Mouse (Mus musculus): ENCODE measurements around the gene Gimap9. TPM values are rescaled to one million over a fixed set of nuclear protein-coding genes. Genes with fewer than 3 reads are reported as not detected.

The Gimap9 gene
- polyA plus RNA-seq, 1 experiment from 2014 or later = 0.70 TPM

DNA sequence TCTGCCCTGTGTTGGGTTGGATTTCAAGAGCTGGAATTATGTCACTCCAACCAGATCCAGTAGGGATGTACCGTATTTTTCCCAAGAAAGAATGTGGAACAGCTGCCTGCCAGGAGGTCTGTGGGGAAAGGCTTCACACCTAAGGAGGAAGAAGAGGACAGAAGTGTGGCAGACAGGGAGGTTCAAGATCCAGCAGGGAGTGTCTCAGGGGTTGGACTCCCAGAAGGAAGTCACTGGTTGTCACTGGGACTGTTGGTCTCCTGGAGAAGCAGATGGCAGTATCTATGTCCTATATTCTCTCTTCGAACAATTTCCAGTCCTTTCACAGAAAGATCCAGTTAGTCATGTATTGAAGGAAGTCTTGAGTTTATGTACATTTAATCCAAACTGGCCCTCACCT is 28.3 kb upstream of the Gimap9 start:
- no peak overlapping the region for H3K4me2 ChIP-seq (ENCODE audit: low read depth, low read length)
- no peaks in the 10 kb centered on the region for H3K36me3 ChIP-seq (ENCODE audit: control insufficient read depth, insufficient read depth, low read length)
- no peak overlapping the region for H3K9ac ChIP-seq (replicated peaks; ENCODE audit: low read depth, low read length)
- no peaks in the 10 kb centered on the region for H3K9me3 ChIP-seq (ENCODE audit: control insufficient read depth, low read length)
- no peaks in the 10 kb centered on the region for H3K4me1 ChIP-seq (ENCODE audit: control insufficient read depth, insufficient read depth, low read length)
- ATAC-seq (ENCODE audit: low read depth) = no peak
- no peak overlapping the region for H3K4me3 ChIP-seq (ENCODE audit: low read depth, low read length)
- no peak overlapping the region for H3K27ac ChIP-seq (ENCODE audit: low read depth, low read length)
- H3K27me3 ChIP-seq (ENCODE audit: control insufficient read depth, insufficient read depth, low read length) = no peaks in the 10 kb centered on the region
- 92% methylated on average over 2 of the region's 2 CpGs for WGBS

DNA sequence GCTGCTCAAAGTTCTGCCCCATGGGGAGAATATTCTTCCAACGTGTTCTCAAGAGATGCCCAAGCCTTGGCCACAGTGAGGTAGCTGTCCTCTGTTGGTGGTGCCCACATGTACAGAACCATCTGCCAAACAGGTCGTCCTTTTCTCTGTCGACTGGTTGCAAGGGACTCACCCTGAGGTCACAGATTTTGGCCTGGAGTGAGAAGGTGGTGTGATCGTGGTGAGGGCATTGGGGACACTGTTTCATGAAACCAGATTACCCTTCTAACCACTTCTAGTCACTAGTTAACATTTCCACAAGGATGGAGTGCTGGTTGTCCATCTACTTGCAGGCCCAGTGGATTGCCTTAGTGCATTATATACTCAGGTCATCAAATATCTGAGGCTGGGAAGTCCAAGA is 27.1 kb upstream of the Gimap9 start:
- no peak for ATAC-seq (ENCODE audit: low read depth)
- H3K4me1 ChIP-seq (ENCODE audit: control insufficient read depth, insufficient read depth, low read length) = no peaks in the 10 kb centered on the region
- H3K36me3 ChIP-seq (ENCODE audit: control insufficient read depth, insufficient read depth, low read length) = no peaks in the 10 kb centered on the region
- 83% methylated on average over 4 of the region's 4 CpGs for WGBS
- H3K27me3 ChIP-seq (ENCODE audit: control insufficient read depth, insufficient read depth, low read length) = no peaks in the 10 kb centered on the region
- no peaks in the 10 kb centered on the region for H3K9me3 ChIP-seq (ENCODE audit: control insufficient read depth, low read length)
- no peak overlapping the region for H3K9ac ChIP-seq (replicated peaks; ENCODE audit: low read depth, low read length)
- H3K27ac ChIP-seq (ENCODE audit: low read depth, low read length) = no peak overlapping the region
- H3K4me3 ChIP-seq (ENCODE audit: low read depth, low read length) = no peak overlapping the region
- H3K4me2 ChIP-seq (ENCODE audit: low read depth, low read length) = no peak overlapping the region

DNA sequence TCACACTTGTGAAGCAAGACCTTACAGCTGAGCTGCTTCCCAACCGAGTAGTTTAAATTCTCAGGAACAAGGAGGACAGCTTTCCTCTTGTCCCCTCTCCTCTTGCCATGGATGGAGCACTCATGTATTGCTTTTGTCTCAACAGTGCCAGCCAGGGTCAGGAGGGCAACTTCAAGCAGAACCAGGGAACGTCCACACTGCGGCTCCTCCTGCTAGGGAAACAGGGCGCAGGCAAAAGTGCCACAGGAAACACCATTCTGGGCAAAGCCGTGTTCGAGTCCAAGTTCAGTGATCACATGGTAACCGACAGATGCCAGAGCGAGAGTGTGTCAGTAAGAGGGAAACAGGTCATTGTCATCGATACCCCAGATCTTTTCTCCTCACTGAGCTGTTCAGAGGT is 25.9 kb upstream of the Gimap9 start:
- H3K9ac ChIP-seq (replicated peaks; ENCODE audit: low read depth, low read length) = no peak overlapping the region
- WGBS = 92% methylated on average over 9 of the region's 9 CpGs
- H3K27ac ChIP-seq (ENCODE audit: low read depth, low read length) = no peak overlapping the region
- no peaks in the 10 kb centered on the region for H3K27me3 ChIP-seq (ENCODE audit: control insufficient read depth, insufficient read depth, low read length)
- ATAC-seq (ENCODE audit: low read depth) = no peak
- no peaks in the 10 kb centered on the region for H3K36me3 ChIP-seq (ENCODE audit: control insufficient read depth, insufficient read depth, low read length)
- no peak overlapping the region for H3K4me3 ChIP-seq (ENCODE audit: low read depth, low read length)
- H3K4me2 ChIP-seq (ENCODE audit: low read depth, low read length) = no peak overlapping the region
- no peaks in the 10 kb centered on the region for H3K9me3 ChIP-seq (ENCODE audit: control insufficient read depth, low read length)
- H3K4me1 ChIP-seq (ENCODE audit: control insufficient read depth, insufficient read depth, low read length) = no peaks in the 10 kb centered on the region

- no peak for ATAC-seq (ENCODE audit: low read depth)
- Histone ChIP-seq H3K4me2 (ENCODE audit: low read depth, low read length) (no peak overlapping the region), H3K9ac (replicated peaks; ENCODE audit: low read depth, low read length) (no peak overlapping the region), H3K4me3 (ENCODE audit: low read depth, low read length) (no peak overlapping the region), H3K4me1 (ENCODE audit: control insufficient read depth, insufficient read depth, low read length) (no peaks in the 10 kb centered on the region), H3K27me3 (ENCODE audit: control insufficient read depth, insufficient read depth, low read length) (no peaks in the 10 kb centered on the region), H3K36me3 (ENCODE audit: control insufficient read depth, insufficient read depth, low read length) (no peaks in the 10 kb centered on the region), H3K27ac (ENCODE audit: low read depth, low read length) (no peak overlapping the region), H3K9me3 (ENCODE audit: control insufficient read depth, low read length) (no peaks in the 10 kb centered on the region)
- WGBS = 84% methylated on average over 5 of the region's 5 CpGs
Observed at GRCm38 (mm10) chr6:48658721-48659120, 17.2 kb upstream of the Gimap9 start.

- Histone ChIP-seq H3K4me2 (ENCODE audit: low read depth, low read length) (no peak overlapping the region), H3K9ac (replicated peaks; ENCODE audit: low read depth, low read length) (no peak overlapping the region), H3K27me3 (ENCODE audit: control insufficient read depth, insufficient read depth, low read length) (no peaks in the 10 kb centered on the region), H3K36me3 (ENCODE audit: control insufficient read depth, insufficient read depth, low read length) (no peaks in the 10 kb centered on the region), H3K4me1 (ENCODE audit: control insufficient read depth, insufficient read depth, low read length) (no peaks in the 10 kb centered on the region), H3K27ac (ENCODE audit: low read depth, low read length) (no peak overlapping the region), H3K4me3 (ENCODE audit: low read depth, low read length) (no peak overlapping the region), H3K9me3 (ENCODE audit: control insufficient read depth, low read length) (no peaks in the 10 kb centered on the region)
- 84% methylated on average over 4 of the region's 4 CpGs for WGBS
- no peak for ATAC-seq (ENCODE audit: low read depth)
Observed at GRCm38 (mm10) chr6:48664750-48665149, 11.2 kb upstream of the Gimap9 start.

DNA sequence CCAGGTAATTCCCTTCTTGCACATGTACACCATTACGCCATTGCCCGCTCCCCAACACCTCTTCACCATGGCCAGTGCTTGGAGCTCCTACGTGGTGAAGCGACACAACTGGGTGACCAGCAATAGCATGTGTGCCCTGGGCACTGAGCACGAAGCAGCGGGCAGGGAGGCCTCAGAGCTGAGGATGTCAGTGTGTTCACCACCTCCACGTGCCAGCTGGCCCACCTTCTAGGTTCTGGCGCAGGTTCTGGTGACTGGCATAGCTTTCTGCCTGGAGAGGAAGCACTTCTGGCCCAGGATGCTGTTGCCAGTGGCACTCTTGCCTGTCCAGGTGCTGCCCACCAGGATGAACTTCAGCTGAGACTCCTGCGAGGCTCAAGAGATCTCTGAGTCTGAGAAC is 10.5 kb upstream of the Gimap9 start:
- 93% methylated on average over 9 of the region's 9 CpGs for WGBS
- no peaks in the 10 kb centered on the region for H3K4me1 ChIP-seq (ENCODE audit: control insufficient read depth, insufficient read depth, low read length)
- H3K36me3 ChIP-seq (ENCODE audit: control insufficient read depth, insufficient read depth, low read length) = no peaks in the 10 kb centered on the region
- no peaks in the 10 kb centered on the region for H3K27me3 ChIP-seq (ENCODE audit: control insufficient read depth, insufficient read depth, low read length)
- no peak overlapping the region for H3K9ac ChIP-seq (replicated peaks; ENCODE audit: low read depth, low read length)
- no peaks in the 10 kb centered on the region for H3K9me3 ChIP-seq (ENCODE audit: control insufficient read depth, low read length)
- H3K4me2 ChIP-seq (ENCODE audit: low read depth, low read length) = no peak overlapping the region
- ATAC-seq (ENCODE audit: low read depth) = no peak
- no peak overlapping the region for H3K27ac ChIP-seq (ENCODE audit: low read depth, low read length)
- no peak overlapping the region for H3K4me3 ChIP-seq (ENCODE audit: low read depth, low read length)

GRCm38 (mm10) chr6:48666159-48666586 is 9.8 kb upstream of the Gimap9 start:
- no peaks in the 10 kb centered on the region for H3K36me3 ChIP-seq (ENCODE audit: control insufficient read depth, insufficient read depth, low read length)
- no peak overlapping the region for H3K27ac ChIP-seq (ENCODE audit: low read depth, low read length)
- no peaks in the 10 kb centered on the region for H3K9me3 ChIP-seq (ENCODE audit: control insufficient read depth, low read length)
- H3K4me2 ChIP-seq (ENCODE audit: low read depth, low read length) = no peak overlapping the region
- ATAC-seq (ENCODE audit: low read depth) = no peak
- H3K4me1 ChIP-seq (ENCODE audit: control insufficient read depth, insufficient read depth, low read length) = no peaks in the 10 kb centered on the region
- WGBS = 63% methylated on average over 7 of the region's 7 CpGs
- no peak overlapping the region for H3K9ac ChIP-seq (replicated peaks; ENCODE audit: low read depth, low read length)
- no peaks in the 10 kb centered on the region for H3K27me3 ChIP-seq (ENCODE audit: control insufficient read depth, insufficient read depth, low read length)
- H3K4me3 ChIP-seq (ENCODE audit: low read depth, low read length) = no peak overlapping the region

GRCm38 (mm10) chr6:48668022-48668421 is 7.9 kb upstream of the Gimap9 start:
- no peak for ATAC-seq (ENCODE audit: low read depth)
- Histone ChIP-seq H3K9ac (replicated peaks; ENCODE audit: low read depth, low read length) (no peak overlapping the region), H3K4me1 (ENCODE audit: control insufficient read depth, insufficient read depth, low read length) (no peaks in the 10 kb centered on the region), H3K36me3 (ENCODE audit: control insufficient read depth, insufficient read depth, low read length) (no peaks in the 10 kb centered on the region), H3K27me3 (ENCODE audit: control insufficient read depth, insufficient read depth, low read length) (no peaks in the 10 kb centered on the region), H3K27ac (ENCODE audit: low read depth, low read length) (no peak overlapping the region), H3K9me3 (ENCODE audit: control insufficient read depth, low read length) (no peaks in the 10 kb centered on the region), H3K4me2 (ENCODE audit: low read depth, low read length) (no peak overlapping the region), H3K4me3 (ENCODE audit: low read depth, low read length) (no peak overlapping the region)

GRCm38 (mm10) chr6:48669446-48669969 is 6.4 kb upstream of the Gimap9 start:
- WGBS = 73% methylated on average over 2 of the region's 2 CpGs
- no peak overlapping the region for H3K4me3 ChIP-seq (ENCODE audit: low read depth, low read length)
- no peak for ATAC-seq (ENCODE audit: low read depth)
- H3K36me3 ChIP-seq (ENCODE audit: control insufficient read depth, insufficient read depth, low read length) = no peaks in the 10 kb centered on the region
- H3K27me3 ChIP-seq (ENCODE audit: control insufficient read depth, insufficient read depth, low read length) = no peaks in the 10 kb centered on the region
- no peak overlapping the region for H3K27ac ChIP-seq (ENCODE audit: low read depth, low read length)
- H3K9ac ChIP-seq (replicated peaks; ENCODE audit: low read depth, low read length) = no peak overlapping the region
- no peaks in the 10 kb centered on the region for H3K9me3 ChIP-seq (ENCODE audit: control insufficient read depth, low read length)
- H3K4me1 ChIP-seq (ENCODE audit: control insufficient read depth, insufficient read depth, low read length) = no peaks in the 10 kb centered on the region
- no peak overlapping the region for H3K4me2 ChIP-seq (ENCODE audit: low read depth, low read length)

Measured in neural tube, embryonic 14.5 days (tissue).